Mouse (Mus musculus) retina, postnatal 7 days (tissue): Measurements from ENCODE around the gene Ednrb.

ENCODE experiments used
- DNase-seq: peaks from one replicate; pipeline ENCODE4 v3.0.0-alpha.2; 2012; ENCODE audit warnings: low read depth, low spot score

Gene Ednrb

DNA sequence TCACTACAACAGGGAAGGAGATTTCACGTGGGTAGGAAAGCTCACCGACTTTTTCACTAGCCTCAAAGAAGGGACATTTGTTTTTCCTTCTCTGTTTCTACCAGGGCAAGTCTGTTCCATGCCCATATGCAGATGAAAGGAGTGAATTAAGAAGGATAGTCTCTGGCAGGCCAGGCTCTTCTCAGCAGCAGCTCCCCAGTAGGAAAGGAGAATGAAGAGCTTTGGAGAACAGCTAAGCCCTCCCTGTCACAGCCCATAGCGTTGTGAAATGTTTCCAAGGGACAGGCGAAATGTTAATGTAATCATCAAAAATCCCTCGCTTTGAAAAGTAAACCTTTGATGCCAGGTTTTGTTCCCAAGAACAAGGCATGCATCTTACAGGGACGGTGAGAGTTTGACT lies 76.7 kb downstream of the Ednrb start:
- DNase-seq: no peak
